10 mouse cellular contexts compared by ENCODE assay signal in the genomic region with DNA sequence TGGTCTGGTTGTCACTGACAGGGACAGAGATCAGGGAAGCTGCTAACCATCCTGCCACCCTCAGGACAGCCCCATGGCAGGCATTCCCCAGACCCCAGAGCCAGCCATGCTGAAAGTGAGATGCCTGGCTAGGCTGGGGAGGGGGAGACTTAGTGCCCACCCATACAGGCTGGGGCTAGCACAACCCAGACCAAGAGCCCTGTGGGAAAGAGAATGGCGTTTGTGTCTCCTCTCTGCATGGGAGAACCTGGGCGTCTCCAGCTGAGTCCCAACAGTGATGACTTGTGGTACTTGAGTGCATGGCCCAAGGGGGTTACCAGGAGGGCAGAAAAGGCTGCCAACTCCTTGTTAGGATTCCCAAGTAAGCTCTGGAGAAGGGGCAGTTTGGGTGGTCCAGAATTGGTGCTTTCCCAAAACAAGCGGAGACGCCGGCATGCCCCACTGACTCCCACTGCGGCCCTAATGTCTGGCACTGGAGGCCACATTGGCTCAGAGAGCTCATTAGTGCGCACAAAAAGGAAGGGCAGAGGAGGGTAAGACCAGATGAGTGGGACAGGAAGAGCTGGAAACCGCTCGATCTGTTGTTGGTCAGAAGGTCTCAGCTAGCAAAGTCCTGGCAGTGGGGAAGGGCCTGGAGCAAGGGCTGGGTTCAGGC.
DNase-seq lines count a peak whose midpoint lies in the region; ATAC-seq lines count a peak whose summit lies in the region.
"Had no signal": no experiment of that assay in that cellular context is flagged by ENCODE, and none has a peak within 500 bp of the region (broad histone marks: within the 10 kb centered on the region; RNA-seq: fewer than 3 reads in every experiment).

No protein-coding gene starts in this region.

- no peak overlapping the region for H3K9ac ChIP-seq in intestine, embryonic 15.5 days
- H3K9ac ChIP-seq in stomach, embryonic 15.5 days = no peak overlapping the region
- H3K9ac ChIP-seq: liver, embryonic 13.5 days; neural tube, embryonic 15.5 days had no signal

- H3K27me3 ChIP-seq in heart, embryonic 10.5 days (ENCODE audit: insufficient read depth, poor library complexity, severe bottlenecking) = peaks cover 3% of the 10 kb centered on the region; the same call in 1 of the 2 replicates
- no peaks in the 10 kb centered on the region for H3K27me3 ChIP-seq in intestine, embryonic 15.5 days (replicated peaks)
- no peaks in the 10 kb centered on the region for H3K27me3 ChIP-seq in stomach, embryonic 15.5 days (replicated peaks)
- H3K27me3 ChIP-seq: liver, embryonic 13.5 days; neural tube, embryonic 15.5 days had no signal

- H3K4me3 ChIP-seq in heart, embryonic 10.5 days = no peak overlapping the region
- H3K4me3 ChIP-seq in intestine, embryonic 15.5 days (replicated peaks) = no peak overlapping the region
- no peak overlapping the region for H3K4me3 ChIP-seq in stomach, embryonic 15.5 days (replicated peaks)
- H3K4me3 ChIP-seq: liver, embryonic 13.5 days; neural tube, embryonic 15.5 days had no signal

- DNase-seq in heart, embryonic 10.5 days (ENCODE audit: low spot score) = no peak
- DNase-seq in heart, postnatal 14 days = no peak
- DNase-seq in right cerebral cortex, postnatal 4 days = peak; percentile 16
- no peak for DNase-seq in right cerebral cortex, postnatal 36 days (ENCODE audit: low spot score in 2 of 2)
- no peak for DNase-seq in neural tube, embryonic 10.5 days (ENCODE audit: extremely low spot score, low spot score)
- DNase-seq in spleen, adult 12 weeks (ENCODE audit: low spot score) = no peak
- DNase-seq: liver, embryonic 13.5 days had no signal

- H3K9me3 ChIP-seq in heart, embryonic 10.5 days = no peaks in the 10 kb centered on the region
- H3K9me3 ChIP-seq in intestine, embryonic 15.5 days = no peaks in the 10 kb centered on the region
- no peaks in the 10 kb centered on the region for H3K9me3 ChIP-seq in stomach, embryonic 15.5 days
- H3K9me3 ChIP-seq: liver, embryonic 13.5 days; neural tube, embryonic 15.5 days had no signal

- no peaks in the 10 kb centered on the region for H3K36me3 ChIP-seq in heart, embryonic 10.5 days
- H3K36me3 ChIP-seq in intestine, embryonic 15.5 days = no peaks in the 10 kb centered on the region
- H3K36me3 ChIP-seq in stomach, embryonic 15.5 days = no peaks in the 10 kb centered on the region
- H3K36me3 ChIP-seq: liver, embryonic 13.5 days; neural tube, embryonic 15.5 days had no signal

- ATAC-seq in intestine, embryonic 15.5 days = no peak
- no peak for ATAC-seq in stomach, embryonic 15.5 days (ENCODE audit: insufficient read depth, low FRiP score, low read depth)

- H3K27ac ChIP-seq in heart, embryonic 10.5 days = peak overlapping the region; percentile 30
- H3K27ac ChIP-seq in intestine, embryonic 15.5 days = peak overlapping the region; percentile 40
- peak overlapping the region; percentile 33; the same call in 1 of the 2 replicates for H3K27ac ChIP-seq in stomach, embryonic 15.5 days
- H3K27ac ChIP-seq: liver, embryonic 13.5 days; neural tube, embryonic 15.5 days had no signal

- H3K4me1 ChIP-seq in heart, embryonic 10.5 days = peaks cover 49% of the 10 kb centered on the region
- peaks cover 35% of the 10 kb centered on the region for H3K4me1 ChIP-seq in intestine, embryonic 15.5 days (replicated peaks)
- peaks cover 26% of the 10 kb centered on the region for H3K4me1 ChIP-seq in stomach, embryonic 15.5 days
- H3K4me1 ChIP-seq: liver, embryonic 13.5 days had no signal

- WGBS in heart, embryonic 10.5 days = 79% methylated on average over 9 of the region's 9 CpGs
- 76% methylated on average over 9 of the region's 9 CpGs for WGBS in intestine, embryonic 15.5 days
- 66% methylated on average over 9 of the region's 9 CpGs for WGBS in stomach, embryonic 15.5 days

- intact Hi-C loops in heart, postnatal 14 days (cut with DNase I) = no loop called here

- no peak overlapping the region for H3K4me2 ChIP-seq in intestine, embryonic 15.5 days (replicated peaks)
- no peak overlapping the region for H3K4me2 ChIP-seq in stomach, embryonic 15.5 days
- H3K4me2 ChIP-seq: liver, embryonic 13.5 days; neural tube, embryonic 15.5 days had no signal
